In genomic region chr11:115071631-115072294, GRCm38 (mm10) we compare ENCODE assay signal across 9 mouse cellular contexts. TPM values are rescaled to one million over a fixed set of nuclear protein-coding genes. Genes with fewer than 3 reads are reported as not detected.
DNase-seq lines count a peak whose midpoint lies in the region; ATAC-seq and TF ChIP-seq lines count a peak whose summit lies in the region.
"Had no signal": no experiment of that assay in that cellular context is flagged by ENCODE, and none has a peak within 500 bp of the region (broad histone marks: within the 10 kb centered on the region; RNA-seq: fewer than 3 reads in every experiment).

No protein-coding gene starts in this region.

- TF ChIP-seq CTCF in stomach, postnatal 0 days (IDR thresholded peaks at IDR 0.05; ENCODE audit: low read depth), result peak; percentile 9; the same call in 1 of the 2 replicates

- no peak overlapping the region for H3K9ac ChIP-seq in embryonic facial prominence, embryonic 14.5 days (ENCODE audit: low read depth, low read length)
- H3K9ac ChIP-seq in heart, embryonic 16.5 days (ENCODE audit: low read length), result no peak overlapping the region
- H3K9ac ChIP-seq in stomach, postnatal 0 days (ENCODE audit: low read length), result no peak overlapping the region

- no peak overlapping the region for H3K4me3 ChIP-seq in embryonic facial prominence, embryonic 14.5 days (ENCODE audit: low read depth, low read length)
- H3K4me3 ChIP-seq in heart, embryonic 16.5 days (ENCODE audit: low read length), result no peak overlapping the region
- H3K4me3 ChIP-seq in macrophage (ENCODE audit: inconsistent target), result no peak overlapping the region
- H3K4me3 ChIP-seq in stomach, postnatal 0 days (ENCODE audit: low read depth, low read length), result no peak overlapping the region

- no peak for TF ChIP-seq EP300 in stomach, postnatal 0 days (optimal IDR thresholded peaks at IDR 0.05)

- H3K9me3 ChIP-seq in embryonic facial prominence, embryonic 14.5 days (ENCODE audit: control insufficient read depth, low read length), result no peaks in the 10 kb centered on the region
- no peaks in the 10 kb centered on the region for H3K9me3 ChIP-seq in heart, embryonic 16.5 days (replicated peaks; ENCODE audit: control insufficient read depth, low read length)
- no peaks in the 10 kb centered on the region for H3K9me3 ChIP-seq in stomach, postnatal 0 days (ENCODE audit: control insufficient read depth, low read length)

- no peaks in the 10 kb centered on the region for H3K36me3 ChIP-seq in embryonic facial prominence, embryonic 14.5 days (ENCODE audit: control insufficient read depth, insufficient read depth, low read length)
- H3K36me3 ChIP-seq in heart, embryonic 16.5 days (ENCODE audit: control insufficient read depth, insufficient read depth), result no peaks in the 10 kb centered on the region
- H3K36me3 ChIP-seq in macrophage (ENCODE audit: inconsistent target), result no peaks in the 10 kb centered on the region
- H3K36me3 ChIP-seq in stomach, postnatal 0 days (ENCODE audit: control insufficient read depth, insufficient read depth, low read length), result no peaks in the 10 kb centered on the region

- DNase-seq in cerebellum, postnatal 10 days, result peak; percentile 43 to 64
- DNase-seq in cerebellum, postnatal 25 days, result no peak
- peak; percentile 36 for DNase-seq in embryonic facial prominence, embryonic 14.5 days (ENCODE audit: low spot score)
- DNase-seq in kidney, postnatal 10 days, result peak; percentile 65
- no peak for DNase-seq in stomach, postnatal 0 days (ENCODE audit: low spot score)
- no peak for DNase-seq in right cerebral cortex, postnatal 14 days

- H3K27ac ChIP-seq in embryonic facial prominence, embryonic 14.5 days (replicated peaks; ENCODE audit: low read depth, low read length), result no peak overlapping the region
- no peak overlapping the region for H3K27ac ChIP-seq in heart, embryonic 16.5 days (ENCODE audit: low read length)
- peak overlapping the region; percentile 97 for H3K27ac ChIP-seq in macrophage
- H3K27ac ChIP-seq in stomach, postnatal 0 days (replicated peaks), result no peak overlapping the region; the same call in 1 of the 2 replicates

- no peaks in the 10 kb centered on the region for H3K27me3 ChIP-seq in embryonic facial prominence, embryonic 14.5 days (replicated peaks; ENCODE audit: control insufficient read depth, insufficient read depth, low read length)
- H3K27me3 ChIP-seq in heart, embryonic 16.5 days (ENCODE audit: control insufficient read depth, insufficient read depth, low read length), result no peaks in the 10 kb centered on the region
- H3K27me3 ChIP-seq in stomach, postnatal 0 days (ENCODE audit: control insufficient read depth, insufficient read depth, low read length), result no peaks in the 10 kb centered on the region

- H3K4me2 ChIP-seq in embryonic facial prominence, embryonic 14.5 days (ENCODE audit: low read depth, low read length), result peak overlapping the region; percentile 36
- peak overlapping the region; percentile 21 for H3K4me2 ChIP-seq in heart, embryonic 16.5 days (ENCODE audit: low read depth, low read length)
- no peak overlapping the region; the same call in 1 of the 2 replicates for H3K4me2 ChIP-seq in stomach, postnatal 0 days (replicated peaks; ENCODE audit: low read depth)

- H3K79me2 ChIP-seq in macrophage (ENCODE audit: inconsistent target), result no peaks in the 10 kb centered on the region

- ATAC-seq in embryonic facial prominence, embryonic 14.5 days (ENCODE audit: low read depth), result no peak; the same call in 1 of the 2 replicates
- no peak for ATAC-seq in heart, embryonic 16.5 days (replicated peaks; ENCODE audit: extremely low read depth, insufficient read depth, low FRiP score)
- peak; percentile 75; the same call in 1 of the 2 replicates for ATAC-seq in stomach, postnatal 0 days (ENCODE audit: low FRiP score, low TSS enrichment)

- WGBS in embryonic facial prominence, embryonic 14.5 days, result 12% methylated on average over 14 of the region's 14 CpGs
- 20% methylated on average over 14 of the region's 14 CpGs for WGBS in heart, embryonic 16.5 days
- WGBS in macrophage (ENCODE audit: missing documents), result 6% methylated on average over 13 of the region's 14 CpGs
- 10% methylated on average over 14 of the region's 14 CpGs for WGBS in stomach, postnatal 0 days

- H3K4me1 ChIP-seq in embryonic facial prominence, embryonic 14.5 days (ENCODE audit: control insufficient read depth, insufficient read depth, low read length), result peaks cover 3% of the 10 kb centered on the region; the same call in 1 of the 2 replicates
- H3K4me1 ChIP-seq in heart, embryonic 16.5 days (ENCODE audit: control insufficient read depth, insufficient read depth, low read length), result peaks cover 2% of the 10 kb centered on the region; the same call in 1 of the 2 replicates
- no peaks in the 10 kb centered on the region for H3K4me1 ChIP-seq in stomach, postnatal 0 days (replicated peaks; ENCODE audit: control insufficient read depth, insufficient read depth)

RNA-seq across cellular contexts. Expression of gene Cd300e, which starts 9.8 kb away (rescaled TPM):
- polyA plus RNA-seq in embryonic facial prominence, embryonic 14.5 days (2014; fragmentation: Nextera tagmentation; extraction: Ambion mirVana), result 0.10 TPM in 1 of 2 replicates, not detected in the other
- polyA plus RNA-seq in heart, embryonic 16.5 days (2015; fragmentation: Nextera tagmentation; extraction: Ambion mirVana), result not detected in 2 replicates
- total RNA-seq in macrophage (2018; cell fraction: chromatin; rRNA removed), result 1 to 10 TPM in 13 of 26 experiments, not detected in 13; 1.1 to 5.0 (median 2.8) TPM
- 10 to 100 TPM in 13 of 26 experiments, under 1 TPM in 13; 0.13 to 26.6 (median 5.3) TPM for total RNA-seq in macrophage (2018; cell fraction: cytosol; rRNA removed)
- total RNA-seq in macrophage (2018; cell fraction: nucleus; rRNA removed), result 10 to 100 TPM in 7 of 26 experiments, 1 to 10 TPM in 7, under 1 TPM in 3, not detected in 9; 0.28 to 30.9 (median 9.5) TPM
- polyA plus RNA-seq in macrophage (2018), result 0.23 to 1.8 TPM (median 0.40 TPM) in 3 replicates
- 0.07 TPM in 1 of 2 replicates, not detected in the other for polyA plus RNA-seq in stomach, postnatal 0 days (2015; fragmentation: Nextera tagmentation; extraction: Ambion mirVana)
- total RNA-seq: gastrocnemius, postnatal 36 days had no signal

RNA-seq across cellular contexts. Expression of gene Rab37, which starts 19.5 kb away (rescaled TPM):
- polyA plus RNA-seq in embryonic facial prominence, embryonic 14.5 days (2014; fragmentation: Nextera tagmentation; extraction: Ambion mirVana), result 1.6 and 2.9 TPM in 2 replicates
- polyA plus RNA-seq in heart, embryonic 16.5 days (2015; fragmentation: Nextera tagmentation; extraction: Ambion mirVana), result 1.8 and 3.7 TPM in 2 replicates
- total RNA-seq in macrophage (2018; cell fraction: chromatin; rRNA removed), result 1 to 10 TPM in 3 of 26 experiments, under 1 TPM in 10, not detected in 13; 0.36 to 1.7 (median 0.81) TPM
- total RNA-seq in macrophage (2018; cell fraction: cytosol; rRNA removed), result 1 to 10 TPM in 6 of 26 experiments, under 1 TPM in 20; 0.53 to 1.4 (median 0.88) TPM
- total RNA-seq in macrophage (2018; cell fraction: nucleus; rRNA removed), result 1 to 10 TPM in 4 of 26 experiments, under 1 TPM in 19, not detected in 3; 0.23 to 1.5 (median 0.68) TPM
- polyA plus RNA-seq in macrophage (2018), result 0.43 to 1.1 TPM (median 0.64 TPM) in 3 replicates
- polyA plus RNA-seq in stomach, postnatal 0 days (2015; fragmentation: Nextera tagmentation; extraction: Ambion mirVana), result 1.7 TPM in 2 replicates

RNA-seq across cellular contexts. Expression of gene Cd300ld3, which starts 23.6 kb away (rescaled TPM):
- not detected in 2 replicates for polyA plus RNA-seq in embryonic facial prominence, embryonic 14.5 days (2014; fragmentation: Nextera tagmentation; extraction: Ambion mirVana)
- polyA plus RNA-seq in heart, embryonic 16.5 days (2015; fragmentation: Nextera tagmentation; extraction: Ambion mirVana), result not detected in 2 replicates
- total RNA-seq in macrophage (2018; cell fraction: chromatin; rRNA removed), result 100 to 1,000 TPM in 5 of 26 experiments, 10 to 100 TPM in 21; 11.0 to 163 (median 62.6) TPM
- 100 to 1,000 TPM; 372 to 721 (median 507) TPM for total RNA-seq in macrophage (2018; cell fraction: cytosol; rRNA removed)
- 100 to 1,000 TPM in 25 of 26 experiments, 10 to 100 TPM in 1; 38.0 to 419 (median 221) TPM for total RNA-seq in macrophage (2018; cell fraction: nucleus; rRNA removed)
- polyA plus RNA-seq in macrophage (2018), result 341 to 1,001 TPM (median 699 TPM) in 3 replicates
- not detected in 2 replicates for polyA plus RNA-seq in stomach, postnatal 0 days (2015; fragmentation: Nextera tagmentation; extraction: Ambion mirVana)

RNA-seq across cellular contexts. Expression of gene Cd300ld5, which starts 34.2 kb away (rescaled TPM):
- polyA plus RNA-seq in embryonic facial prominence, embryonic 14.5 days (2014; fragmentation: Nextera tagmentation; extraction: Ambion mirVana), result not detected in 2 replicates
- polyA plus RNA-seq in heart, embryonic 16.5 days (2015; fragmentation: Nextera tagmentation; extraction: Ambion mirVana), result not detected in 2 replicates
- total RNA-seq in macrophage (2018; cell fraction: chromatin; rRNA removed), result 10 to 100 TPM in 7 of 26 experiments, 1 to 10 TPM in 12, not detected in 7; 1.9 to 25.1 (median 6.3) TPM
- 10 to 100 TPM; 24.2 to 76.5 (median 45.6) TPM for total RNA-seq in macrophage (2018; cell fraction: cytosol; rRNA removed)
- total RNA-seq in macrophage (2018; cell fraction: nucleus; rRNA removed), result 10 to 100 TPM in 20 of 26 experiments, 1 to 10 TPM in 5, not detected in 1; 1.9 to 51.3 (median 29.2) TPM
- 8.7 to 52.5 TPM (median 20.9 TPM) in 3 replicates for polyA plus RNA-seq in macrophage (2018)
- polyA plus RNA-seq in stomach, postnatal 0 days (2015; fragmentation: Nextera tagmentation; extraction: Ambion mirVana), result not detected in 2 replicates

RNA-seq across cellular contexts. Expression of gene Cd300ld4, which starts 45.0 kb away (rescaled TPM):
- not detected in 2 replicates for polyA plus RNA-seq in embryonic facial prominence, embryonic 14.5 days (2014; fragmentation: Nextera tagmentation; extraction: Ambion mirVana)
- not detected in 2 replicates for polyA plus RNA-seq in heart, embryonic 16.5 days (2015; fragmentation: Nextera tagmentation; extraction: Ambion mirVana)
- 10 to 100 TPM in 19 of 26 experiments, 1 to 10 TPM in 5, not detected in 2; 2.3 to 37.8 (median 14.7) TPM for total RNA-seq in macrophage (2018; cell fraction: chromatin; rRNA removed)
- 10 to 100 TPM; 27.8 to 85.6 (median 43.7) TPM for total RNA-seq in macrophage (2018; cell fraction: cytosol; rRNA removed)
- 10 to 100 TPM in 25 of 26 experiments, not detected in 1; 11.3 to 69.6 (median 35.1) TPM for total RNA-seq in macrophage (2018; cell fraction: nucleus; rRNA removed)
- polyA plus RNA-seq in macrophage (2018), result 22.8 to 58.2 TPM (median 33.8 TPM) in 3 replicates
- polyA plus RNA-seq in stomach, postnatal 0 days (2015; fragmentation: Nextera tagmentation; extraction: Ambion mirVana), result not detected in 2 replicates

Comparison
In these comparisons a context has a peak if more than half of its experiments do, and no peak if none do; other contexts are left out.
1. DNase-seq: peak in cerebellum, postnatal 10 days (2 of 2), embryonic facial prominence, embryonic 14.5 days (single experiment) and kidney, postnatal 10 days (single experiment); none in cerebellum, postnatal 25 days (0 of 2), stomach, postnatal 0 days (single experiment) and right cerebral cortex, postnatal 14 days (single experiment).
2. RNA of gene Cd300ld3, which starts 23.6 kb away (polyA plus RNA-seq): 341 to 1,001 TPM in macrophage; not detected in embryonic facial prominence, embryonic 14.5 days, not detected in heart, embryonic 16.5 days and not detected in stomach, postnatal 0 days; every median in the first group is over 100 times any median in the second.